Mouse (Mus musculus): ENCODE measurements around the gene Rnf5.

DNA sequence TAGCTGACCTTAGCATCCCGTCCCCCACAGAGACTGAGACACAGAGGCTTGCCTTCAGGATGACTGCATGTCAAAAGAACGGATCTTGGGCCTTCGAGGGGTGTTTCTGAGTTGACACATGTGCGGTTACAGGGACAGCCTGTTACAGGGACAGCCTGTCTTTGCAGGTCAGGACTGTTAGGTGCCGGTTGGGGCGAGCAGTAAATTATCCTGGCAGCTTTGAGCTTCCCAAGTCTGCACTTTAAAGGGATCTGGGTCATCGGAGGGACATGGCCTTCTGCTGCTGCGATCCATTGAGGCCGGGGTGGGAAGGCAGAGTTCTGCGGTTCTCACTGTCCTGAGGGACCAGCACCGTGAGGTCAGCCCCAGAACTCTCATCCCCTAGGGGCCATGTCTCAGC, 46.1 kb downstream of the Rnf5 start:
- TF ChIP-seq CTCF (IDR thresholded peaks at IDR 0.05; ENCODE audit: borderline replicate concordance, insufficient read depth, low read length) (no peak), POLR2A (IDR thresholded peaks at IDR 0.05; ENCODE audit: low read depth, low read length) (no peak)

Measured in embryonic fibroblast, embryonic 13.5 days (primary cell).